Mouse (Mus musculus) stomach, postnatal 0 days (tissue): ENCODE results near the gene Zmym2. TPM values are rescaled to one million over a fixed set of nuclear protein-coding genes. Genes with fewer than 3 reads are reported as not detected.

Source experiments
- ATAC-seq: fragments of 200-750 bp; cut with Nextera tagmentation; 2 replicates; pipeline ENCODE4 v1.8.0; 2017; ENCODE audit not compliant: low FRiP score, low TSS enrichment
- DNase-seq: peaks from one replicate; pipeline ENCODE4 v3.0.0-alpha.2; 2016; ENCODE audit warnings: low spot score
- H3K27ac ChIP-seq: fragments of 300-500 bp; sonication (generic); replicated peaks from 2 replicates; pipeline ENCODE4 v1.5.1; 2014; ENCODE audit warnings: mild to moderate bottlenecking, control low read depth
- H3K27me3 ChIP-seq: fragments of 300-500 bp; sonication (generic); 2 replicates; pipeline ENCODE4 v1.6.1; 2014; ENCODE audit warnings: low read length; ENCODE audit not compliant: control insufficient read depth, insufficient read depth
- H3K36me3 ChIP-seq: fragments of 300-500 bp; sonication (generic); 2 replicates; pipeline ENCODE4 v1.6.1; 2014; ENCODE audit warnings: low read length, mixed read lengths; ENCODE audit not compliant: control insufficient read depth, insufficient read depth
- H3K4me1 ChIP-seq: fragments of 300-500 bp; sonication (generic); replicated peaks from 2 replicates; pipeline ENCODE4 v1.6.1; 2014; ENCODE audit warnings: antibody characterized with exemption; ENCODE audit not compliant: control insufficient read depth, insufficient read depth
- H3K4me2 ChIP-seq: fragments of 300-500 bp; sonication (generic); replicated peaks from 2 replicates; pipeline ENCODE4 v1.6.1; 2014; ENCODE audit warnings: low read depth, mild to moderate bottlenecking, control low read depth, moderate library complexity
- H3K4me3 ChIP-seq: fragments of 300-500 bp; sonication (generic); 2 replicates; pipeline ENCODE4 v1.5.1; 2014; ENCODE audit warnings: low read depth, low read length, control low read depth
- H3K9ac ChIP-seq: fragments of 300-500 bp; sonication (generic); 2 replicates; pipeline ENCODE4 v1.6.1; 2014; ENCODE audit warnings: mild to moderate bottlenecking, low read length, control low read depth, mixed read lengths
- H3K9me3 ChIP-seq: fragments of 300-500 bp; sonication (generic); 2 replicates; pipeline ENCODE4 v1.6.1; 2016; ENCODE audit warnings: low read length; ENCODE audit not compliant: control insufficient read depth
- CTCF ChIP-seq: IDR thresholded peaks from 2 replicates; pipeline ENCODE4 v1.5.1; 2016; ENCODE audit warnings: antibody characterized with exemption, low read depth, mild to moderate bottlenecking, moderate library complexity
- EP300 ChIP-seq: optimal IDR thresholded peaks from 2 replicates; pipeline ENCODE3; 2016; ENCODE audit warnings: antibody characterized with exemption
- WGBS: fragments of 180-500 bp; shearing (Covaris S2); extraction: QIAGEN DNeasy Blood & Tissue Kit; methylation state at CpG from one replicate; pipeline ENCODE4 v1.1.7; 2014; 5-methylcytosine and 5-hydroxymethylcytosine counted together
- polyA plus RNA-seq: library from polyadenylated mRNA; unstranded; fragments of >200 nt; fragmentation: Nextera tagmentation; extraction: Ambion mirVana; gene quantifications from 2 replicates; pipeline ENCODE4 v1.2.1, GENCODE M21; 2015

Zmym2 gene
- polyA plus RNA-seq, 1 experiment from 2014 or later = 11.1 TPM

- H3K36me3 ChIP-seq = no peaks in the 10 kb centered on the region
- no peaks in the 10 kb centered on the region for H3K27me3 ChIP-seq
- ATAC-seq (no peak), DNase-seq (no peak)
- 67% methylated on average over 11 of the region's 11 CpGs for WGBS
- no peak overlapping the region for H3K27ac ChIP-seq
- H3K4me2 ChIP-seq = no peak overlapping the region
- H3K9me3 ChIP-seq = no peaks in the 10 kb centered on the region
- no peak for TF ChIP-seq EP300
- H3K4me1 ChIP-seq = no peaks in the 10 kb centered on the region
- no peak overlapping the region for H3K4me3 ChIP-seq
- no peak overlapping the region for H3K9ac ChIP-seq
These were observed 83.7 kb downstream of the Zmym2 start for GRCm38 (mm10) chr14:56970160-56970559.

GRCm38 (mm10) chr14:56978045-56978655 is 91.7 kb downstream of the Zmym2 start:
- no peak for TF ChIP-seq EP300
- TF ChIP-seq CTCF = no peak
- DNase-seq (no peak), ATAC-seq (no peak)
- WGBS = 58% methylated on average over 8 of the region's 8 CpGs
- H3K36me3 ChIP-seq = no peaks in the 10 kb centered on the region
- no peak overlapping the region for H3K4me3 ChIP-seq
- H3K9ac ChIP-seq = no peak overlapping the region
- no peaks in the 10 kb centered on the region for H3K9me3 ChIP-seq
- no peaks in the 10 kb centered on the region for H3K27me3 ChIP-seq
- no peak overlapping the region for H3K4me2 ChIP-seq
- no peak overlapping the region for H3K27ac ChIP-seq
- H3K4me1 ChIP-seq = no peaks in the 10 kb centered on the region

DNA sequence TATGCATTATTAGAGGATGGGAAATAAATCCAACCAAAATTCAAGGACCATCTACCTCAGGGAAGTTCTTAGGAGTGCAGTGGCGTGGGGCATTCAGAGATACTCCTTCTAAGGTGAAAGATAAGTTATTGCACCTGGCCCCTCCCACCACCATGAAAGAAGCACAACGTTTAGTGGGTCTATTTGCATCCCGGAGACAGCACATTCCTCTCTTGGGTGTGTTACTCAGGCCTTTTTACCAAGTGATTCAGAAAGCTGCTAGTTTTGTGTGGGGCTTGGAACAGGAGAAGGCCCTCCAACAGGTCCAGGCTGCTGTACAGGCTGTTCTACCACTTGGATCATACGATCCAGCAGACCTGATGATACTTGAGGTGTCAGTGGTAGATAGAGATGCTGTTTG is 102.2 kb downstream of the Zmym2 start:
- H3K27ac ChIP-seq = no peak overlapping the region
- TF ChIP-seq CTCF (no peak), EP300 (no peak)
- H3K4me1 ChIP-seq = no peaks in the 10 kb centered on the region
- 50% methylated on average over 4 of the region's 4 CpGs for WGBS
- H3K9me3 ChIP-seq = no peaks in the 10 kb centered on the region
- H3K4me3 ChIP-seq = no peak overlapping the region
- no peaks in the 10 kb centered on the region for H3K36me3 ChIP-seq
- H3K9ac ChIP-seq = no peak overlapping the region
- DNase-seq = no peak
- no peaks in the 10 kb centered on the region for H3K27me3 ChIP-seq
- ATAC-seq = no peak
- no peak overlapping the region for H3K4me2 ChIP-seq

Other genes with a start within 250 kb of the Zmym2 start
- gene Mphosph8, start 218.4 kb upstream of the Zmym2 start, polyA plus RNA-seq = 15.7 and 17.7 TPM in 2 replicates
- gene Pspc1, start 108.3 kb upstream of the Zmym2 start, polyA plus RNA-seq = 11.3 and 11.8 TPM in 2 replicates
- 14.9 and 16.0 TPM in 2 replicates for gene Zmym5, start 74.9 kb upstream of the Zmym2 start, polyA plus RNA-seq
- gene Gja3, start 171.4 kb downstream of the Zmym2 start, polyA plus RNA-seq = 0.05 and 0.23 TPM in 2 replicates
- gene Gjb2, start 218.0 kb downstream of the Zmym2 start, polyA plus RNA-seq = 77.8 and 78.1 TPM in 2 replicates
- not detected in 2 replicates for gene Gm4491, start 229.2 kb downstream of the Zmym2 start, polyA plus RNA-seq
- 21.3 and 24.3 TPM in 2 replicates for gene Gjb6, start 247.0 kb downstream of the Zmym2 start, polyA plus RNA-seq